Mouse (Mus musculus) lung, adult 2 months (tissue): ENCODE measurements around the gene Galnt11. TPM values are rescaled to one million over a fixed set of nuclear protein-coding genes. Genes with fewer than 3 reads are reported as not detected.
A peak's percentile ranks its signal among the peaks of the same experiment; 100 is the strongest.
"Not testable (repeated sequence)": the region's sequence is repeated elsewhere in the genome, so short reads cannot be mapped to it uniquely, and the experiment has no call there.

Source experiments
- DNase-seq: peaks from one replicate; pipeline ENCODE4 v3.0.0; 2022
- H3K4me1 ChIP-seq: fragments of 200-500 bp; 2 replicates; pipeline ENCODE4 v1.6.1; 2011; ENCODE audit warnings: low read length; ENCODE audit not compliant: control insufficient read depth, insufficient read depth
- H3K4me3 ChIP-seq: fragments of 200-500 bp; replicated peaks from 2 replicates; pipeline ENCODE3; 2011; ENCODE audit warnings: low read depth, mild to moderate bottlenecking, control low read depth, low read length; ENCODE audit errors: extremely low read depth
- CTCF ChIP-seq: fragments of 200-500 bp; IDR thresholded peaks from 2 replicates; pipeline ENCODE4 v1.5.1; 2011; ENCODE audit warnings: mild to moderate bottlenecking, low read length, control low read depth; ENCODE audit not compliant: insufficient read depth
- POLR2A ChIP-seq: fragments of 200-500 bp; IDR thresholded peaks from 2 replicates; pipeline ENCODE4 v1.6.1; 2011; ENCODE audit warnings: low read depth, mild to moderate bottlenecking, control low read depth, low read length, borderline replicate concordance; ENCODE audit errors: extremely low read depth
- WGBS: fragments of 180-500 bp; shearing (Covaris S2); methylation state at CpG from one replicate; pipeline ENCODE4 v1.1.7; 2018; 5-methylcytosine and 5-hydroxymethylcytosine counted together
- polyA plus RNA-seq: library from polyadenylated mRNA; depleted of rRNA; stranded (reverse); fragments of >200 nt; gene quantifications from 2 replicates; pipeline ENCODE4 v1.2.3, GENCODE M21; 2012; rRNA removed

Gene Galnt11
- 12.3 and 16.1 TPM in 2 replicates for polyA plus RNA-seq

DNA sequence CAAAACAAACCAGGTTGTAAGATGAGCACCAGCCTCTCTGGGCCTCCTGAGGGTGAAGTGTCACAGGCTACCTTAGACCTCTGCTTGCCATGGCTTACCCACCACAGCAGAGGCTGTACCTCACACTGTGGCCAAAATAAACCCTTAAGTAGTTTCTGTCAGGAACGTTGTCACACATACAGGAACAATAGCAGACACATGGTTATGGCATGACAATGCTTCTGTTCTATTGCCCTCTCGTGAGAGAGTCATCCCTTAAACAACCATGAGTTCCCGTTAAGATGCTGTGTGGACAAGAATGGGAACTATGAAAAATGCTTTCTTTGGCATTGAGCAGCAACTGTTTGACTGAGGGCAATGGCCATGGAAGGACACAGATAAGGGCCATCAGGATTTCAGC is at the start of gene Galnt11:
Gene Galnt11, plus strand, starts transcription at position 301 of the 400 bp plus-strand sequence.
- peak within 1 kb of the TSS; percentile 38 for H3K4me3 ChIP-seq
- TF ChIP-seq CTCF (no peak), POLR2A (no peak)
- no peaks in the 10 kb centered on the region for H3K4me1 ChIP-seq
- 79% methylated on average over 3 of the region's 3 CpGs for WGBS
- no peak for DNase-seq

GRCm38 (mm10) chr5:25177937-25178336 is 43.8 kb upstream of the Galnt11 start:
- 81% methylated on average over 5 of the region's 5 CpGs for WGBS
- H3K4me3 ChIP-seq, H3K4me1 ChIP-seq, DNase-seq: not testable (repeated sequence)

DNA sequence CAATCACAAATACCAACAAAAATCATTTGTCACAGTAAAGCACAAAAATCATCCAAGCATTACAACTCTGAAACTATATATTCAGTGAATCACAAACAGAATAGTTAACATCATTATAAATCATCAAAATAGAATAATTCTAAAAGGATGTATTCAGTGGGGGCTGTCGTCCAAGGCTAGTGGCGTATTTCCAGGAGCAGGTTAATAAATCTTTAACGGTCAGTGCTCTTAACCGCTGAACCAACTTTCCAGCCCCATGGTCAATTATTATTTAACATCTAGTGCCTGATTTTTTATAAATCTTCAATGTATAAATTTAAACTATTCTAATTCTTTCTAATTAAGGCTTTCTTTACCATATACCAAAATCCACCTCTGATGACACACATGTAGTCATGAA is 43.2 kb upstream of the Galnt11 start:
- not testable (repeated sequence) for DNase-seq, H3K4me3 ChIP-seq, H3K4me1 ChIP-seq
- 86% methylated on average over 4 of the region's 4 CpGs for WGBS

DNA sequence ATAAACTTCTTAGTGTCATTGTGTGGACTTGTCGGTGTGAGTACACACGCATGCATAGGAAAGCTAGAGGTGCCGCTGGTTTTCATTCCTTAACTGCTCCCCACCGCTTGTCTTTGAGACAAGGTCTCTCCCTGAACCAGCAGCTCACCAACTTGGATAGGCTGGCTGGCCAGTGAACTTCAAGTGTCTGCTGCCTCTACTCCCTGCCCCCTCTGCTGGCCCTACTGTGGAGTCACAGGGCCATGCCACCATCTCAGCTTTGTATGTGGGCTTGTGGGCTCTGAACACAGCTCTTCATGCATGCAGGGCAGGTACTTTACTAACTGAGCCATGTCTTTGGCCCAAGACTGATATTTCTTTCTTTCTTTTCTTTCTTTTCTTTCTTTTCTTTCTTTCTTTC is 42.4 kb upstream of the Galnt11 start:
- no peak for DNase-seq
- 97% methylated on average over 4 of the region's 4 CpGs for WGBS
- no peak for TF ChIP-seq CTCF
- no peak for TF ChIP-seq POLR2A
- Histone ChIP-seq H3K4me3 (no peak overlapping the region), H3K4me1 (no peaks in the 10 kb centered on the region)

DNA sequence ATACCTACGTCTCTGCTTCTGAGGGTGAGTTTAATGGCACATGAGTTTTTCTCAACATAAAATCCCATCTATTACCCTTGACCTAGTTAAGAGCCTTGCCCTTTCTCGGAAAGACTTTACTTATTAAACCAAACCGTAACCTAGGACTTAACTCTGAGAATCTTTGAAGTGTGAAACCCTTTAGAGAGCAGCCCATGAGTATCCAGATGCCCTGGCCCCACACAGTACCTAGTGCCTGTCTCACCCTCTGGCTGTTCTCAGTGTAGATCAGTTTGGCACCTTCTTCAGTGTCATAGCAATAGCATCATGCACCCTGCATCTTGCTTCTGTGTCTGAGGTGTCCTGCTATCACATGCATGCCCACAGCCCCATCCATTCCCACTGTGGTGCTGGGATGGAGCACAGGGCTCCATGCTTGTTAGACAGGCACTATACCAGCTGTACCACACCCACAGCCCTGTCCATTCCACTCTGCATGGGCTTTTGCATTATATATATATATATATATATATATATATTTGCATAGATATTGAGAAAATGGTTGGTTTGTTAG is 41.7 kb upstream of the Galnt11 start:
- DNase-seq, result no peak
- TF ChIP-seq POLR2A (no peak), CTCF (no peak)
- Histone ChIP-seq H3K4me3 (no peak overlapping the region), H3K4me1 (no peaks in the 10 kb centered on the region)
- WGBS, result 88% methylated on average over 3 of the region's 3 CpGs

DNA sequence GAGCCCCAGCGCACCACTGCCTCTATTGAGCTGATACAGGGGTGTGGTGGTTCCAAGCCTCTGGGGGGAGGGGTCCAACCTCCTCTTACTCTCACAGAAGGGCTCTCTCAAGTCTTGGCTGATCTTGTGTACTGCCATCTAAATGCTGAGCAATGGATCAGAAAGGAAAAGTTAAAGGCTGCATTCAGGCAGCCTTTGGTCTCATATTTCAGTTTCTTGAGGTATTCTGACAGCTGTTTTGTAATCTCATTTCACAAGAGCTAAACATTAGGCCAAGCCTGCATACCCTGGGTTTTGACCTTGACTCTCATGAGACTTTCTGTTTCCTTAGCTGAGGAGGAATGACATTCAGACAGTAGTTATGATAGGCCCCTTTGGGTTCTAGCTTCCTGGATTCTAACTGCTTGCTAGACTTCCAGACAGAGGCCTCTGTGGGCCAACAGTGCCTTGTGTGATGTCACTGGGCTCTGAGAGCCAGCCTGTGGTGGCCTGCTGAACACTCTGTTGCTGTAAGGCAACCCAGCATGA is 40.6 kb upstream of the Galnt11 start, which contains the start of gene Galntl5:
Gene Galntl5, plus strand, starts transcription at position 457 of the 528 bp plus-strand sequence.
- TF ChIP-seq CTCF (no peak), POLR2A (no peak)
- no peak for DNase-seq
- WGBS, result 93% methylated on average over 1 of the region's 1 CpGs

DNA sequence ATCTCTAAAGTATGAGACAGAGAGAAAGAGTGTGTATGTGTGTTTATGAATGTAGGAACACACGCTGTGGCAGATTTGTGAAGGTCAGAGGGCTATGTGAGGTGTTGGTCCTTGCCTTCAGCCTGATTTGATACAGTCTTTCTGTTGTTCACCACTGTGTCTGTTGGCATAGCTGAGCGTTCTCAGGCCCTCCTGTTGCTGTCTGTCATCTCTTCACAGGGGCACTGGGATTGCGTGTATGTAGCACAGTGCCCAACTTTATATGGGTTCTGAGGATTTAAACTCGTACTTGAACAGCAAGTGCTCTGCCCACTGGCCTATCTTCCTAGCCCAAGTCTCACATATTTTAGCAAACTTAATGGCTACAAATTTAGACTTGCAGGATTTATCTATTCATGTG is 38.1 kb upstream of the Galnt11 start:
- DNase-seq, result no peak

More for the DNA sequence above, 40.6 kb upstream of the Galnt11 start, which contains the start of gene Galntl5:
- Histone ChIP-seq H3K4me3 (no peak within 1 kb of the TSS), H3K4me1 (no peaks in the 10 kb centered on the region)

GRCm38 (mm10) chr5:25184594-25184993 is 37.1 kb upstream of the Galnt11 start:
- Histone ChIP-seq H3K4me1 (no peaks in the 10 kb centered on the region), H3K4me3 (no peak overlapping the region)
- 18% methylated on average over 2 of the region's 2 CpGs for WGBS
- TF ChIP-seq POLR2A (no peak), CTCF (no peak)
- DNase-seq, result no peak

More for the DNA sequence above, 38.1 kb upstream of the Galnt11 start:
- TF ChIP-seq POLR2A (no peak), CTCF (no peak)
- WGBS, result 90% methylated on average over 4 of the region's 4 CpGs
- no peaks in the 10 kb centered on the region for H3K4me1 ChIP-seq
- no peak overlapping the region for H3K4me3 ChIP-seq

- Histone ChIP-seq H3K4me3 (no peak overlapping the region), H3K4me1 (no peaks in the 10 kb centered on the region)
- DNase-seq, result no peak
- TF ChIP-seq POLR2A, result no peak
- no peak for TF ChIP-seq CTCF
These were observed 34.0 kb upstream of the Galnt11 start for GRCm38 (mm10) chr5:25187727-25188126.

- peak; percentile 43; the same call in 1 of the 2 replicates for TF ChIP-seq CTCF
- TF ChIP-seq POLR2A, result no peak
- DNase-seq, result no peak
- Histone ChIP-seq H3K4me1 (no peaks in the 10 kb centered on the region), H3K4me3 (no peak overlapping the region)
- WGBS, result 60% methylated on average over 1 of the region's 1 CpGs
These were observed 32.9 kb upstream of the Galnt11 start for GRCm38 (mm10) chr5:25188802-25189201.

- DNase-seq, result no peak
- no peak for TF ChIP-seq POLR2A
- TF ChIP-seq CTCF, result no peak
- WGBS, result 56% methylated on average over 2 of the region's 2 CpGs
- Histone ChIP-seq H3K4me1 (no peaks in the 10 kb centered on the region), H3K4me3 (no peak overlapping the region)
These were observed 31.2 kb upstream of the Galnt11 start for GRCm38 (mm10) chr5:25190521-25190920.
